Mouse (Mus musculus): ENCODE results near the gene Gm20388. TPM values are rescaled to one million over a fixed set of nuclear protein-coding genes. Genes with fewer than 3 reads are reported as not detected.

Gene Gm20388
- total RNA-seq, 2 experiments from 2014 or later: 10.3 to 10.6 TPM

DNA sequence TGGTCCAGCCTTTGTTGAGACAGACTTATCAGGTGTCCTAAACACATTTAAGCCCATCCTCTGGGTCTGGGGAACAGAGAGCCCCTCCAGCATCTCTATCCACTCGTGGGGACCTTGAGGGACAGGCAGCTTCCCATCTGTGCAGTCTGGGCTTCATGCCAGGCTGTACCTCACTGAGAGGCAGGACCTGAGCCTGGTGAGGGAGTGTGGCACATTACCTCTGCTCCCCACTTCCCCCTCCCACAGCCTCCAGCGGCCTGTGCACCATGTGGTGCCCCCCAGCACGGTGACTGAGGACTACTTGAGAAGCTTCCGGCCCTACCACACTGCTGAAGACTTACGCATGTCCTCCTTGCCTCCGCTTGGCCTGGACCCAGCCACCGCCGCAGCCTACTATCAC, 656.0 kb downstream of the Gm20388 start:
- intact Hi-C loops (cut with DNase I): no loop called here
- no peak for DNase-seq (ENCODE audit: low spot score in 2 of 2)

DNA sequence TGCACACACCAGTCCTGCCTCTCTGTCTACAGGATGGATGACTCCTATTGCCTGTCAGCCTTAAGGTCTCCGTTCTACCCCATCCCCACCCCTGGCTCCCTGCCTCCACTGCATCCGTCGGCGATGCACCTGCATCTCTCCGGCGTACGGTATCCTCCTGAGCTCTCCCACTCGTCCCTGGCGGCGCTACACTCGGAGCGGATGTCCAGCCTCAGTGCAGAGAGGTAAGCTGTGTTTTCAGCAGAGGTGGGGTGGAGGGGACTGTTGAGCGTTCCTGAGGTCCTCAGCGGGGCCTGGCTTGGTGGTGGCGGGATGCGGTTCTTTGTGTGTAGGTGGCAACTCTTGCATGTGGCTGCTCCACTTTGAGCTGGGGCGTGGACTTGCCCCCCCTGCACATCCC, 657.1 kb downstream of the Gm20388 start:
- DNase-seq (ENCODE audit: low spot score in 2 of 2): no peak
- intact Hi-C loops (cut with DNase I): no loop called here

DNA sequence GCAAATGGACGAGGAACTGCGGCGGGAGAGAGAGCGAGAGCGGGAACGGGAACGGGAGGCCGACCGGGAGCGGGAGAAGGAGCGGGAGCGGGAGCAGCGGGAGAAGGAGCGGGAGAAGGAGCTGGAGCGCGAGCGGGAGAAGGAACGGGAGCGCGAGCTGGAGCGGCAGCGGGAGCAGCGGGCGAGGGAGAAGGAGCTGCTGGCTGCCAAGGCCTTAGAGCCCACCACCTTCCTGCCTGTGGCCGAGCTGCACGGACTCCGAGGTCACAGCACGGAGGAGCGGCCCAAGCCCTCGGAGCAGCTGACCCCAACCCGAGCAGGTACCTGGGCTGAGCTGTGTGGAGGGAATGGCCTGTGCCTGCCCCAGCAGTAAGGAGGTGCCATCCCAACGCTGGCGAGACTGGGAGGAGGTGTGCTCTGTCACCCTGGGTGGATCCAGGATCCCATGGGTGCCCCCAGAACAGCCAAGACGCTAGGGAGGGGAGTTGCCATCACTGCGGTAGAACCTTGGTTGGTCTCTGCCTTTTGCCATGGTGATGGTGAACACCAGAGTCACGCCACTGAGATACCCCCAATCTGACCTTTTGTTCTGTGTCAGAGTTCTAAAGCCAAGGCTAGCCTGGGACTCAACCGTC, 657.6 kb downstream of the Gm20388 start:
- DNase-seq (ENCODE audit: low spot score in 2 of 2): no peak
- intact Hi-C loops (cut with DNase I): no loop called here

DNA sequence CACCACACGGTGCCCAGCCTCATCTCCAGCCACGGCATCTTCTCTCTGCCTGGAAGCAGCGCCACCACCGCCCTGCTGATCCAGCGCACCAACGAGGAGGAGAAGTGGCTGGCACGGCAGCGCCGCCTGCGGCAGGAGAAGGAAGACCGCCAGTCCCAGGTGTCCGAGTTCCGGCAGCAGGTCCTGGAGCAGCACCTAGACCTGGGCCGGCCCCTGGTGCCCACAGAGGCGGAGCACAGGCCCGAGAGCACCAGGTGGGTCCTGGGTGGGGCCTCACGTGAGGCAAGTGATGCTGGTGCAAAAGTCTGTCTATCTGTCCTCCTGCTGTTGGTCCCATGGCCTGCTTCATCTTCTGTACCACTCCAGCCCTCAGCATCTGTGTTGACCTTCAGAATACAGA, 658.5 kb downstream of the Gm20388 start:
- intact Hi-C loops (cut with DNase I): no loop called here
- DNase-seq (ENCODE audit: low spot score in 2 of 2): no peak

DNA sequence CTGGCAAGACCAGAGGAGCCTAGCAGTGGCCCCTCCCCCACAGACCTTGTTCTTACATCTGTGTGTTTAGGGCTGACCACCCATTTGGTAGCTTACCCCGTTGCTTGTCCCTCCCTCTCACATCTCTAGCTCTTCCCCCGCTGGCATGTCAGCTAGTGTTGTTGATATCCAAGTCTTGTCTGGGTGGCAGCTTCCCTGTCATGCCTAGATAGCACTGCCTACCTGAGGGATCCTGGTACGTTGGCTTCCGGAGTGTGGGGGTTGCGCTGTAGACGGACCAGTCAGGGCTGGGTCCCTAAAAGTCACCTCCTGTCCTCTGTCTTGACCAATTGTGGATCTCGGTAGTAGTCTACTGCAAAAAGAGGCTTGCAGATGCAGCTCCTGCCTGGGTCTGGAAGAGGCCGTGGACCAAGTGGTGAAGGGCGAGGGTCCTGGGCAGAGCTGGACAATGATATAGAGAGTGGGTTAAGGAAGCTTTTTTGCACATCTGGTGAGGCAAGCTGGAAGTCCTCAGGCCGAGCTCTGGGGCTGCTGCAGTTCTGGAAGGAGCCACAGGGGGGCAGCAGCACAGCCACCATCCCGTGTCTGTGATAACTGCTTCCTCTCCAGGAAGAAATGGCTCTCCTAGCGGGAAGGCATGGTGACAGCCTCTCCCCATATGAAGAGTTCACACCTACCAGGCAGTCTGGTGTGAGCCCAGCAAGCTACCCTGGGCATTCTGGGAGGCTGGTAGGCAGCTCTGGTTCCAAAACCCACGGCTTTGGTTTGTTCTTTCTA, 659.5 kb downstream of the Gm20388 start:
- peak; percentile 76 to 77 for DNase-seq (ENCODE audit: low spot score in 2 of 2)
- intact Hi-C loops (cut with DNase I): no loop called here

DNA sequence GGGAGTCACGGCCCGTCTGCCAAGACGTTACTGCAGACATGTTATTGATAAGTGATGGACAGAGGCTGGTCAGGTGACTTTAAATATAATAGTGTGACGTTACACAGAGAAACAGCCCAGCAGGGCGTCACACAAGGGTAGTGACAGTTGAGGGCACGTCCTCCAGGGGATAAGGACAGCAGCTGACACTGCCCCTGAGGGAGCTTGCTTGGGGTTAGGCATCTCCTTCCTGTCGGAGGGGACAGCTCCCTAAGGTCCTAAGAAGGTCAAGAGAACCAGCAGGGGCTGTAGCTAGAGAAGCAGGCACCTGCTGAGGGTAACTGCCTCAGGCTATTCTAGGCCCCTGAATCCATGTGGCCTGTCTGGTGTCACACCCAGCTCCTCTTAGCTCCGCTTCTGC, 660.9 kb downstream of the Gm20388 start:
- intact Hi-C loops (cut with DNase I): no loop called here
- DNase-seq (ENCODE audit: low spot score in 2 of 2): no peak

DNA sequence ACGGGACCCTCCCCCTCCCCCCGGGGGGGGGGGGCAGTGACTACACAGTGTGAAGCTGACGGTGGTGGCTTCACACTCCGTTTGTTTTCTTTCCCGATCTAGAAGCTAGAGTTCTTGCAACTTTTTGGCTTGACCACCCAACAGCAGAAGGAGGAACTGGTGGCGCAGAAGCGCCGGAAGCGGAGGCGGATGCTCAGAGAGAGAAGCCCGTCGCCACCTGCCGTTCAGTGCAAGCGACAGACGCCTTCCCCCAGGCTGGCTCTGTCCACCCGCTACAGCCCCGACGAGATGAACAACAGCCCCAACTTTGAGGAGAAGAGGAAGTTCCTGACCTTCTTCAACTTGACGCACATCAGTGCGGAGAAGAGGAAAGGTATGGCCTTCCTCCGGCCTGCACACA, 661.9 kb downstream of the Gm20388 start:
- DNase-seq (ENCODE audit: low spot score in 2 of 2): peak in 1 of 2 experiments; percentile 76
- intact Hi-C loops (cut with DNase I): no loop called here

DNA sequence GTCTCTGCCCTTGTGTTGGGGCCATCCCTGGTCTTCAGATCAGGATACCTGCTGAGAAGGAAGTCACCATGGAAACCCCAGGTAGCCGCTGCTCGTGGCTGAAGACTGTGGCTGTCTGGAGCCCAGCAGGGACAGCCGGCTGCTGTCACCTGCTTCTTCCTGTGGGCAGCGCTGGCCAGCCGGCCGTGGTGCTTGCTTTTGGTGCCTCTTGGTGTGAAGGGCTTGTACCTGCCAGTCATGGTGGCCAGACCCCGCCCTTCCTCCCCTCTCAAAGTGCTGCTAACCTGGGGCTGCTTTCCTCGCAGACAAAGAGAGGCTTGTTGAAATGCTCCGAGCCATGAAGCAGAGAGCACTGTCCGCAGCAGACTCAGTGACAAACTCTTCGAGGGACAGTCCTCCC, 663.2 kb downstream of the Gm20388 start:
- intact Hi-C loops (cut with DNase I): no loop called here
- no peak for DNase-seq (ENCODE audit: low spot score in 2 of 2)

DNA sequence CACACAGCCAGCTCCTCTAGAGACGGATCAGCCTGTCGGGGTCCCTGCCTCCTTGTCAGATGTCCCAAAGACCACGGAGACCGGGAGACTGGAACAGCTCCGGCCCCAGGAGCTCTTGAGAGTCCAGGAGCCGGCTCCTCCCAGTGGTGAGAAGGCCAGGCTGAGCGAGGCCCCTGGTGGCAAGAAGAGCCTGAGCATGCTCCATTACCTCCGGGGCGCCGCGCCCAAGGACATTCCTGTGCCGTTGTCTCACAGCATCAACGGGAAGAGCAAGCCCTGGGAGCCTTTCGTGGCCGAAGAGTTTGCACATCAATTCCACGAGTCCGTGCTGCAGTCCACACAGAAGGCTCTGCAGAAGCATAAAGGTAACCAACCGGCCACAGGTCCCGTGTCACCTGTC, 664.3 kb downstream of the Gm20388 start:
- DNase-seq (ENCODE audit: low spot score in 2 of 2): no peak
- intact Hi-C loops (cut with DNase I): no loop called here

DNA sequence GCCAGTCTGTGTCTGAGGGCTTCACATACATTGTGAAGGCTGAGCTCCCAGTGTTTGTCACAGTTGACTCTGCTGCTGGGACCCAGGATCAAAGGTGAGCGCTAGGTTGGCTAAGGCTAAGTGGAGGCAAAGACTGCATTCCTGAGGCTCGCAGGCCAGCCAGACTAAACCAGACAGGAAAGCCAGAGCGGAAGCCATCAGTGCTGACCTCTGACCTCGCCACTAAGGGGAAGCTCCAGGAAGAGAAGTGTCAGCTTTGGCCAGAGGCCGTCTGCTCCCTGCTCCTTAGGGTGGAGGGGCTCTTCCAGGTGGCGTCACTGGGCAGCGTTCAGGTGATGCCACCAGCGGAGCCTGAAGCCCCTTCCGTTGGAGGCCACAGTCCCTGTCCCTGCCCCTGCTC, 665.2 kb downstream of the Gm20388 start:
- DNase-seq (ENCODE audit: low spot score in 2 of 2): no peak
- intact Hi-C loops (cut with DNase I): no loop called here

DNA sequence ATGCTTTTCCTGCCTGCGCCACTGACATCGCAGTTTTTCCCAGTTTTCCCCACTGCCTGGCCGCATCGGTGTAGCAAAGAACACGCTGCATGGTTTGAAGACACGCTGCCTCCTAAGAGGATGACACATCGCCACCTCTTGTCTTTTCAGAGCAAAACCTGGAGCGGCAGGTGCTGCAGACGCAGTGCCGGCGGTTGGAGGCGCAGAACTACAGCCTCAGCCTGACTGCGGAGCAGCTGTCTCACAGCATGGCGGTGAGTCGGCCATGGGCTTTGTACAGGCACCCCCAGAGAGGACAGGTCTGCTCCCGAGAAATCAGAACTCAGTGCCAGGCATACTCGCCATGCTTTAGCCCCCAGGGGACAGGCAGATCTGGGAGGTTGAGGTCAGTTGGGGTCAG, 667.2 kb downstream of the Gm20388 start:
- intact Hi-C loops (cut with DNase I): no loop called here
- no peak for DNase-seq (ENCODE audit: low spot score in 2 of 2)

DNA sequence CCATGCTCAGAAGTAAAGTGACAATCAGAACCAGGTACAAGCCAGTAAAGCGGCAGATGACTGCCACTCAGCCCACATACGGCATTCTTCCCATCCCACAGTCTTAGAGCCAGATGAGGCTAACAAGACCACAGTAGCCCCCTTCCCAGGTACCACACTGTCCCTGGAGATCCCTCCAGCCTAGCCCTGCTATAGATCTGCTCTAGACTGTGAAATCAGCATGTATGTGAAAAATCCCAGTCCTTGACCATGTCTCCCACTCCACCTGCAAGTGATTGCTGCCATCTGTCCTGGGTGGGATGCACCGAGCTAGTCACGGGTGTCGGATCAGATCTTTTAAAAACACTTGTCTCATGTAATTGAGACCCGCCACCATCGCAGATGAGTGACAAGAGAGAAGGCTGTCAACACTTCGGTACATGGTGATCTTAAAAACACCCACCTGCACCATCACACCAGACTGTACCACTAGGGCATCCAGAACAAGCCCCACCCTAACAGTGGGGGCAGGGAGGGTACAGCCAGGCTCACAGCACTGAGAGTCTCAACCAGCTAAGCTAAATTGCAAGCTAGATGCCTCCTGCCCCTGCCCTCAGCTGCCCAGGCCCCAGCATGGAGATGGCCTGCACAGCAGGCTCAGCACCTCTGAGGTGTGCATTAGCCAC, 669.8 kb downstream of the Gm20388 start:
- intact Hi-C loops (cut with DNase I): no loop called here
- DNase-seq (ENCODE audit: low spot score in 2 of 2): no peak

DNA sequence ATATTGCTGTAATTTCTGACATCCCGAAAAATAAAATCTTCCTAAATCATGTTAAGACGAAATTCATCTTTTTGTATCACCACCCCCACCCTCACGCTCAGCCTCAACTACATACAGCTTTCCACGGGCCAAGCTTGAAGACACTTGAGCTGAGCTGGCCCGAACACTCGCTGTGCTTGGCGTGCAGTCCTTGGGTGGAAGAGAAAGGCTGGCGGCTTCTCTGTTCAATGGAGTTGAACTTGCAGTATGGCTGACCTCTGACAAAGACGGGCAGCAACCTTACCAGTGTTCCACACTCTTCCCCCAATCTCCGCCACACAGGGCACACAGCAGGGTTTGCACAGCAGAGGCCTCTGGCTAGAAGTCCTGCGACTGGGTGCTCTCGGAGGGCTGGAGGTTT, 670.7 kb downstream of the Gm20388 start:
- DNase-seq (ENCODE audit: low spot score in 2 of 2): no peak
- intact Hi-C loops (cut with DNase I): no loop called here

DNA sequence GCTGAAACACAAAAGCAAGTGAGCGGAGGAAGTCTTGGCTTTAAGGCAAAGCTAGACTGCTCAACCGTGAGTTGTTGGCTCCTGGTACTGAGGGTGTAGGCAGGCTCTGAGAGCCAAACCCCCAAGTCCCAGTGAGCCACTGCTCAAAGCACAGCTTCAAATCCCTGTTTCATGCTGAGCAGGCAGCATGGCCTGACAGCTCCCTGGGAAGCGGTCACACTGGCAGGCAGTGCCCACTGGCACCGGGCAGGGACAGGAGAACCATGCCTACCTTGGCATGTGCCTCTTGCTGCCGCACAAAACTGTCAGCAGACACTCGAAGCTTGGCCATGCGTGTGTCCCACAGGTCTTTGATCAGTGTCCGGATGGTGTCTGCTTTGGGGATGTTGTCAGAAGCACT, 671.2 kb downstream of the Gm20388 start:
- intact Hi-C loops (cut with DNase I): no loop called here
- no peak for DNase-seq (ENCODE audit: low spot score in 2 of 2)

DNA sequence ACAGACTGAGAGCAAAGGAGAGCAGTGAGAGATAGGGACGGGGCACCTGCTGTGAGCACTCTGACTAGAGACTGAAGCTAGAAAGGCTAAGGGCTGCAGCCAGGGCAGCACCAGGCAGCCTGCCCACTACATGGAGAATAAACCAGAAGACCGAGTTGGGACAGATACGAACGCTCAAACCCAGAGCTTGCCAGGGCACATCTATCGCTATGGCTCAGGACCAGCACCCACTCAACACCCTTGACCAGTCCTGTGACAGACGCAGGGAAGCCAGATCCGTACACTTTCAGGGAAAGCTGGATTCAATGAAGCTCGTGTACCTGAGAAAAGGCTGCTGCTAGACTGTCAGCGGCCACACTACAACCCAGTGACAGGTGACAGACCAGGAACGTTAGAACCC, 674.9 kb downstream of the Gm20388 start:
- DNase-seq (ENCODE audit: low spot score in 2 of 2): no peak
- intact Hi-C loops (cut with DNase I): no loop called here

DNA sequence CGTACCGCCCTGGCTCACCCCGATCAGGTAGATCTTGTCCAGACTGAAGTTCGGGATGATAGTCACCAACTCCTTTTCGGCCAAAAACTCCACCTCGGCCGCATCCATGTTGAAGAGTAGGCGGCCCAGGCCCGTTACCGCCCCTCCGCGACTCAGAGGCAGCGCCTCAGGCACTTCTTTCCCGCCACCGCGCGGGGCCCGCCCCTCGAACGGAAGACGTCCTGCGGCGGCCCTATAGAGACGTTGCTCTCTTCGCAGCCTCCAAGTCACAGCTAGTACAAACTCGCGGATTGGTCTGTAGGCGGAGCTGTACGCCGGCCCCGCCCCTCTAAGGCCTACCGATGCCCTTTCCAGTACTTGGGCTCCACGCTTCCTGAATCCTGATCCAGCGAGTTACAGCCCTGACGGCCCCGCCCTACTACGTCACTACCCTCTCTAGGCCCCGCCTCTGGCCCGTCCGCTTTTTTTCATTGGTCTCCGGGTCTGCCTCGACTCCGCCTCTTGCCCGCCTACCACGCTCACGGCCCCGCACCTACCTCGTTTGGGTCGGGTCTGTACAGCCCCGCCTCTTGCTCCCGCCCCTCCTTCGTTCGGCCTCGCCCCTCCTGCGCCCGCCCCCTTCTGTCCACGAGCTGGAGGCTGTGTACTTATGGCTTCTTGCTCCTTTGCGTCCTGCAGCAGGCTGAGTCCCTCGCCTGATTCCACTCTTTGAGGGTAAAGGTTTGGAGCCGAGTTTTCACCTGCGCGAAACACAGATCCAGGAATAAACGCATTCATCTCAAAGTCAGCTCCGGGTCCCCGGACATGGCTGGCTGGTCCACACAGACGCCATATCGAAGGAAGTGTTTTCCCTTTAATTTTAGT, 678.5 kb downstream of the Gm20388 start, which contains the start of gene Gins2:
TSS of gene Gins2 (minus strand) at position 397 of the 864 bp plus-strand sequence.
- intact Hi-C loops (cut with DNase I): no loop called here
- peak; percentile 98 to 99 for DNase-seq (ENCODE audit: low spot score in 2 of 2)

DNA sequence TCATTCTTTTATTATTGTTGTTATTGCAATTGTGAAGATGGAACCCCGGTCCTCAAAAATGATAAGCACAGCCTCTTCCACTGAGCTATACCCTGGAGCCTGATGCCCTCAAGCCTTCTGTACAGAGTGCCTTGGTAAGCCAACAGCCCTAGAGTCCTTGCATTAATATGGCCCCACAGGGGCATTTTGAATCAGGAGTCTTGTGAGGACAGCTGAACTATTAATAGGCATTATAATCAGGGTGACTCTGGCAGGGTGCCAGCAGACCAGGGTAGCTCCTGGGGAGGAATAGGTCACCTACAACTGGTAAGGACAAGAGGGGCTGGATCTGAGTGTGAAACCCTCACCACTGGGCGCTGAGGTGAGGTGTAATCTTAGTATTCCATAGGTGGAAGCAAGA, 679.3 kb downstream of the Gm20388 start:
- no peak for DNase-seq (ENCODE audit: low spot score in 2 of 2)
- intact Hi-C loops (cut with DNase I): no loop called here

DNA sequence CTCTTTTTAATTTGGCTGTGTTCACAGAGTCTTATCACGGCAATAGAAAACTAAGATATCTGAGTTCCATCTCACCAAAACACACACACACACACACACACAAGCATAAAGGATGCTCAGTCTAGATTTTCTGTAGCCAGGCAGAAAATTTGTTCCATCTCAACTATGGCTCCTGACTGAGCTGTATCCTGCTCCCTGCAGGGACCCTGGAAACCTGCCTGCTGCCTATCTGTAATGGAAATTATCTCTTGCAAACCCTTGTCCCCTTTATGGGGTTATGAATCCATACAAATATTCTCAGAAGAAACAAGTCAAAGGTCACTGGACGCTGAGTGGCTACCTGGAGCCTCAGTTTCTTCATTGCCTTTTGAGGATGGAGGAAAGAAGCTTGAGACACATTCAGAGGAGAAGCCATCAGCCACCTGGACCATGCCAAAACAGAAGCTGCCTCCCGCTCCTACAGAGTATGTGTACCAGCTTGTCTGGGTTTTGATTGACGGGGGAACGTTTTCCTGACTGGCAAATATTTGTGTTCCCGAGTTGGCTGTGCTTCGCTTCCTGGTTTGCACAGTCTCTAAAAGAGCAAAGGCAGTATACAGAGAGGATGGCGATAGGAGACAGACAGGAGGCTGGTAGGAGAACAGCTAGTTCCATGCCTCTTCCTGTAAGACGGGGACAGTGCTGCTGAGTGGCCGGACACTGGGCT, 681.1 kb downstream of the Gm20388 start:
- intact Hi-C loops (cut with DNase I): no loop called here
- no peak for DNase-seq (ENCODE audit: low spot score in 2 of 2)

DNA sequence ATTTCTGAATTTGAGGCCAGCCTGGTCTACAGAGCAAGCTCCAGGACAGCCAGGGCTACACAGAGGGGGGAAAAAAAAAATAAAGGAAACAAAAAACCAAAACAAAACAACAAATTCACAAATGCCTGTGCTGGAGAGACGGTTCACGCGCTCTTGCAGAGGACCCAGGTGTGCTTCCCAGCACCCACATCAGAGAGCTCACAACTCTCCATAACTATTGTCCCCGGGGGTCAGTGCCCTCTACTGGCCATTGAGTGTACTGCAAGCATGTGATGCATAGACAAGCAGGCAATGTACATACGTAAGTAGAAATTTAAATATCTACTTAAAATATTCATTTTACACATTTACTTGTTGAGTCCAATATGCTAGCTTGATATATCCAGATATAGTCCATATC, 683.9 kb downstream of the Gm20388 start:
- DNase-seq (ENCODE audit: low spot score in 2 of 2): no peak
- intact Hi-C loops (cut with DNase I): no loop called here
